Mouse (Mus musculus) c-Kit-positive CD71-negative TER-119-negative erythroid progenitor cells, embryonic 14.5 days (primary cell): ENCODE data around the gene Tnp2.

Experiments
- DNase-seq: peaks from one replicate; pipeline ENCODE4 v3.0.0-alpha.2; 2013; ENCODE audit warnings: low read depth

Gene Tnp2

GRCm38 (mm10) chr16:10768821-10769220 is 19.6 kb downstream of the Tnp2 start:
- no peak for DNase-seq

- DNase-seq = peak; percentile 74
Measured at GRCm38 (mm10) chr16:10767158-10767557, 21.3 kb downstream of the Tnp2 start.

GRCm38 (mm10) chr16:10764323-10764722 is 24.1 kb downstream of the Tnp2 start:
- DNase-seq = no peak

GRCm38 (mm10) chr16:10763540-10764264 is 24.8 kb downstream of the Tnp2 start:
- no peak for DNase-seq

GRCm38 (mm10) chr16:10762569-10763180 is 25.8 kb downstream of the Tnp2 start:
- no peak for DNase-seq

- no peak for DNase-seq
Measured at GRCm38 (mm10) chr16:10761182-10761581, 27.3 kb downstream of the Tnp2 start.

GRCm38 (mm10) chr16:10756168-10756567 is 32.3 kb downstream of the Tnp2 start:
- no peak for DNase-seq

GRCm38 (mm10) chr16:10754521-10755296 is 33.8 kb downstream of the Tnp2 start:
- no peak for DNase-seq

GRCm38 (mm10) chr16:10749824-10750223 is 38.6 kb downstream of the Tnp2 start:
- no peak for DNase-seq

GRCm38 (mm10) chr16:10749226-10749625 is 39.2 kb downstream of the Tnp2 start:
- no peak for DNase-seq

GRCm38 (mm10) chr16:10741082-10741481 is 47.4 kb downstream of the Tnp2 start:
- no peak for DNase-seq

GRCm38 (mm10) chr16:10739854-10740398 is 48.5 kb downstream of the Tnp2 start:
- DNase-seq = no peak

GRCm38 (mm10) chr16:10738866-10739265 is 49.6 kb downstream of the Tnp2 start:
- no peak for DNase-seq
